In the genomic region with DNA sequence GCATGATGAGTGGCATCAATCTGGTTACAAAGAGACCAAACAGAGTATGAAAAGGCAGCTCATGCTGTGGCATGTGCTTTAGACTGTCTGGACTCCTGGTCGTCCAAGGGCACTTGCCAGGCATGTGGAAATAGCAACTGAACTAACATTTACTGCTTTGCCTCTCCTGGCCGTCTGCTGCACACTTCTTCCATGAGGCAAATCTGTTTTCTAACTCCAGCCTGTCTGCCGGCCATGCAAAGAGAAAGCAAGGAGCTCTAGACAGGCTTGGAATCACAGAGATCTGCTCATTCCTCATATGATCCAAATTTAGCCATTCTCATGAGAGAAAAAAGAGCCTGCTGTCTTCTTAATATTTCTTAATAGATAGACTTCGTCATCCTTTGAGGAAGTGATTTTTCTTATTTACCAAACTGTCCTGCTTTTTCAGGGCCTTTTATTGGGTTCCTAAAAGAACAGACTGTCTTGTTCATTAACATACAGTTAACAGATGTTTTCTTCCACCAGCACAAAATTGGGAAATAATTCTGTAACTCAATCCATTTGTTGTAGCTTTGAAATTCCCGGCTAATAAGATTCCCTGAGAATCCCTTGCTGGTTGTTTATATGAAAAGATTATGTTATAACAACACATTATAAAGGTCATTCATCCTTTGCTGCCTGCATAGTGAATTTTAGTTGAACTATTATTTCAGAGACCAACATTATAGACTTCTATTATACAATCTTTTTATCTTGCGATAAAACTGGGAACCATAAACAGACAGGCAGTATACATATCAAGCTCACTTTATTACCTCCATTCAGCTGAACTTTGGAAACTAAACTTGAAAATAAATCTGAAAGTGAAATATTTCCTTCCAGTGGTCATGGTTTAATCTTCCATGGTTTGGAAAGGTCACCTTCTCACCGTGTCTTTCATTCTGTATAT, we compare ENCODE assay signal across 12 mouse cellular contexts.
DNase-seq lines count a peak whose midpoint lies in the region; ATAC-seq and TF ChIP-seq lines count a peak whose summit lies in the region.
"Had no signal": no experiment of that assay in that cellular context is flagged by ENCODE, and none has a peak within 500 bp of the region (broad histone marks: within the 10 kb centered on the region; RNA-seq: fewer than 3 reads in every experiment).

No protein-coding gene starts in this region.

- peak; percentile 22 to 32 for DNase-seq in cerebellum, postnatal 14 days
- DNase-seq in cerebellum, postnatal 25 days, result no peak
- DNase-seq in layer of hippocampus, adult 11-12 months (ENCODE audit: low spot score), result peak; percentile 5
- no peak for DNase-seq in layer of hippocampus, adult 9-10 months (ENCODE audit: low spot score)
- peak; percentile 3 to 19 for DNase-seq in gastrocnemius, adult 8-10 months (ENCODE audit: low spot score in 2 of 2)
- peak; percentile 74 for DNase-seq in lung, embryonic 14.5 days
- DNase-seq in forebrain, postnatal 0 days, result no peak
- no peak for DNase-seq in cerebellum, postnatal 36 days

- no peak for TF ChIP-seq CTCF in lung, embryonic 14.5 days (IDR thresholded peaks at IDR 0.05; ENCODE audit: low read depth)
- TF ChIP-seq CTCF in forebrain, postnatal 0 days (IDR thresholded peaks at IDR 0.05; ENCODE audit: low read depth), result no peak

- no peak overlapping the region for H3K9ac ChIP-seq in lung, embryonic 14.5 days
- H3K9ac ChIP-seq in forebrain, postnatal 0 days, result no peak overlapping the region

- H3K36me3 ChIP-seq in lung, embryonic 14.5 days (ENCODE audit: insufficient read depth), result no peaks in the 10 kb centered on the region
- H3K36me3 ChIP-seq in forebrain, postnatal 0 days (ENCODE audit: insufficient read depth), result no peaks in the 10 kb centered on the region
- H3K36me3 ChIP-seq: forebrain, embryonic 10.5 days had no signal

- ATAC-seq in lung, embryonic 14.5 days (ENCODE audit: insufficient read depth), result peak; percentile 81
- ATAC-seq in forebrain, postnatal 0 days, result no peak; the same call in 1 of the 2 replicates
- ATAC-seq: hindbrain, embryonic 16.5 days had no signal

- H3K9me3 ChIP-seq in lung, embryonic 14.5 days (ENCODE audit: low read depth, low read length), result no peaks in the 10 kb centered on the region
- no peaks in the 10 kb centered on the region for H3K9me3 ChIP-seq in forebrain, postnatal 0 days (ENCODE audit: low read length)
- H3K9me3 ChIP-seq: forebrain, embryonic 10.5 days had no signal

- H3K27ac ChIP-seq in lung, embryonic 14.5 days (ENCODE audit: low read depth), result peak overlapping the region; percentile 58; the same call in 1 of the 2 replicates
- H3K27ac ChIP-seq in forebrain, postnatal 0 days (ENCODE audit: low read depth, low read length), result no peak overlapping the region
- H3K27ac ChIP-seq: forebrain, embryonic 10.5 days had no signal

- 36% methylated on average over 7 of the region's 7 CpGs for WGBS in lung, embryonic 14.5 days
- 64% methylated on average over 7 of the region's 7 CpGs for WGBS in forebrain, postnatal 0 days

- no peaks in the 10 kb centered on the region for H3K27me3 ChIP-seq in lung, embryonic 14.5 days (ENCODE audit: insufficient read depth, low read length)
- H3K27me3 ChIP-seq in forebrain, postnatal 0 days (ENCODE audit: insufficient read depth, low read length), result no peaks in the 10 kb centered on the region

- H3K4me2 ChIP-seq in lung, embryonic 14.5 days, result no peak overlapping the region
- no peak overlapping the region for H3K4me2 ChIP-seq in forebrain, postnatal 0 days (ENCODE audit: low read depth)
- H3K4me2 ChIP-seq: liver, embryonic 11.5 days had no signal

- no peaks in the 10 kb centered on the region for H3K4me1 ChIP-seq in lung, embryonic 14.5 days (ENCODE audit: insufficient read depth)
- H3K4me1 ChIP-seq in forebrain, postnatal 0 days (ENCODE audit: insufficient read depth), result no peaks in the 10 kb centered on the region
- H3K4me1 ChIP-seq: forebrain, embryonic 10.5 days had no signal

- no peak overlapping the region for H3K4me3 ChIP-seq in lung, embryonic 14.5 days (ENCODE audit: low read depth, low read length)
- no peak overlapping the region for H3K4me3 ChIP-seq in forebrain, postnatal 0 days (ENCODE audit: low read depth, low read length)
- H3K4me3 ChIP-seq: forebrain, embryonic 10.5 days; myocyte had no signal

Comparison
In these comparisons a context has a peak if more than half of its experiments do, and no peak if none do; other contexts are left out.
1. DNase-seq: peak in cerebellum, postnatal 14 days (2 of 2), layer of hippocampus, adult 11-12 months (single experiment), gastrocnemius, adult 8-10 months (2 of 2) and lung, embryonic 14.5 days (single experiment); none in cerebellum, postnatal 25 days (0 of 2), layer of hippocampus, adult 9-10 months (single experiment), forebrain, postnatal 0 days (single experiment) and cerebellum, postnatal 36 days (0 of 2).